Mouse (Mus musculus) 3T3-L1 (cell line): ENCODE results near the gene Tcl1b1.
"Not testable (repeated sequence)": the region's sequence is repeated elsewhere in the genome, so short reads cannot be mapped to it uniquely, and the experiment has no call there.

Experiments
- DNase-seq: peaks from one replicate; pipeline ENCODE4 v3.0.0-alpha.2; 2015; ENCODE audit warnings: low read depth, low spot score

Gene Tcl1b1

DNA sequence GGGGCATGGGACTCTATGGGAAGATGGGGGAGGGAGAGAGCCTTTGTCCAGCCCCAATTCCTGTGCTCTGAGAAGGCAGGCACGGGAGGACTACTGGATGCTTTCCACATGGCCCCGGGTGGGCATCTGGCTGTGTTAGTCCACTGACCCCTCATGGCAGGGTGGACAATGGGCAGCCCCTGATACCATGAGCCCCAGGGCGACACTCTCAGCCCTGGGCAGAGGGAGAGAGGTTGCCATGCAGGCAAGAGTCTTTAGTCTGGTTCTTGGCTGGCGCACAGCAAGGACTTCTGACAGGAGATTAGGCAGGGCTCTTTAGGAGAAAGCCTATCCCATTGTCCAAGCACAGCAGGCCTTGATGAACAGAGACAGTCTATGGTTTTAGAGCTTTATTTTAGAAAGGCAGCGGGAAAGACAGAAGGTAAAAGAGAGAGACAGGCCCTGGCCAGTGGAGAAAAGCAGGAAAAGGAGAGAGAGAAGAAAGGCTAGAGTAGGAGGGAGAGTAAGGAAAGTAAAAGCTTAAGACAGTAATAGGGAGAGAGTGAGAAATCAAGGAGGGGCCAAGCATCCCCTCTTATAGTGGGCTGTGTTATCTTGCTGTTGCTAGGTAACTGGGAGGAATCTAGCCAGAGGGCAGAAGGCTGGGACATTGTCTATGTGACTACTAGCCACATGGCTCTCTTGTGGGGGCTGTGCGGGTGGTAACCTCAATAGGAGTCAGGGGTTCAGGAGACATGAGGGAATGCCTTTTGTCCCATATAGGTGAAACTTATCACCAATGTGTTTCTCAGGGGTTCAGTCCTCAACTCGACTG lies 40.4 kb downstream of the Tcl1b1 start:
- DNase-seq: not testable (repeated sequence)

DNA sequence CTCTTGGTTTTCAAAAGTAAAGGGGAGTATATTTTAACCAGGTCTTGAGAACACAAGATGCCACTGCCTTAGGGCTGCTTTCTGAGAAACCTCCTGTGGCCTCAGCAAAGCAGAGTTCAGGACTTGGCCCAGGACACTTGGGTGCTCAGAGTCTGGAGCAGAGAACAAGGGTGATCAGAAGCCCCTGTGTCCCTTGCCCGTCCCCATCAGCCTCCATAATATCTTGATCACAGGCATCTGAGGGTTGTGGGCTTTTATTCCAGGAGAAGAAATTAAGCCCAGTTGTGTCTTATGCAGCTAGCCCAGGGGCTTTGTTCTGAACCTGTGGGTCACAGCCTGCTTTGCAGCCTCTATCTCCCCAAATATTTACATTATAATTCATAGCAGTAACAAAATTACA lies 42.2 kb downstream of the Tcl1b1 start, which contains the start of gene Tcl1b4:
TSS of gene Tcl1b4 (plus strand) at position 301 of the 400 bp plus-strand sequence.
- DNase-seq: not testable (repeated sequence)

DNA sequence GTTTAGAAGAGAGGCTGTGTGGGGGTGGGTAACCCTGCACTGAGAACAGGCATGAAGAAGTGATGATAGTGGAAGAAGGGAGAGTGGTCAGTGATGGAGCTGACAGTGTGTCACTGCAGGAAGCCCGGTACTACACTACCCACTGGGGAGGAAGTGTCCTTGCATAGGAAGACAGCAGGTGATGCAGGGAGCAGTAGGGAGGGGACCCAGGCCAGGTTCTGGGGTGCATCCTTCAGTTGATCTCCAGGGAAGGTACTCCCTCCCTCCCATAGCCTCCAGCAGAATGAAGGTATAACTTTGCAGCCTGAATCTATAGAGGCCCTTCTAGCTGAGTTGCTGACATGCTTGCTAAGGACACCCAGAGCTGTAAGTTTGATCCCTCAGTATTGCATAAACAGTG lies 47.6 kb downstream of the Tcl1b1 start:
- no peak for DNase-seq

DNA sequence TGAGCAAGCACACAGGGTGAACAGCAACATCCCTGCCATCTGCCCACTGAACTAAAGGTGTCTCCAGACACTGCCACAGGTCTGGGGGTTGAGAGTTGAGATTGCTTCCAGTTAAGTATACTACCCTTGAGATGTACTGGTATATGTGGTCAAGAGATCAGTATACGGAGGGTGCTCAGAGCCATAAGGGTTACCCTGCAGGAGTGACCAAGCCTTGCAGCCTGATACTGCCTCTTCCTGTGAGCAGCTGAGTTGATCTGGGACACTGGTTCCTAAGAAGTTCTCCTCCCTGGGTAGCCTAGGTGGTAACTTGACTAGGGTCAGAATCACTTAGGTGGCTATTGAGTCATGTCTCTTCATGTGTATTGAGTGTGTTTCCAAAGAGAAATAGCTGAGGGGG lies 49.0 kb downstream of the Tcl1b1 start:
- no peak for DNase-seq

DNA sequence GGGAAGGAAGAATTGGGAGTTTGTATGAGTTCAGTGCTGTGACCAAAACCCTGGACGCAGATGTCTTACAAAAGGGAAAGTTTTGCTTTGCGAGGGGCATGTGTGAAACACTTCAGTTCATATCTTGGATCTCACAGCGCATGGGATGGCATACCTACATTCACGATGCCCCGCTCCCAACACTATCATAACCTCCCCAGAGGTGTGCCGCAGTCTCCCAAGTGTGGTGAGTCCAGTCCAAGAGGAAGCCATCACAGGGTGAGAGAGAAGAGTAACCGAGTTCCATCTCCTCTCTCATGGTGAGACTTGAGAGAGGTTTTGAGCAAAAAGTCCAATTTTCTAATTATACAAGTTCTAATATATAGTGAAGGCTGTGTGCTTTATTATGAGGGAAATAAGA lies 49.7 kb downstream of the Tcl1b1 start:
- DNase-seq: no peak
